Mouse (Mus musculus) large intestine, adult 2 months (tissue): Measurements from ENCODE around the gene A030003K21Rik. TPM values are rescaled to one million over a fixed set of nuclear protein-coding genes. Genes with fewer than 3 reads are reported as not detected.
"Not testable (repeated sequence)": the region's sequence is repeated elsewhere in the genome, so short reads cannot be mapped to it uniquely, and the experiment has no call there.

Source experiments
- DNase-seq: peaks from one replicate; pipeline ENCODE4 v3.0.0-alpha.2; 2012; ENCODE audit warnings: low read depth, low spot score
- WGBS: fragments of 180-500 bp; shearing (Covaris S2); methylation state at CpG from one replicate; pipeline ENCODE4 v1.1.7; 2018; 5-methylcytosine and 5-hydroxymethylcytosine counted together
- polyA plus RNA-seq: library from polyadenylated mRNA; depleted of rRNA; stranded (reverse); fragments of >200 nt; gene quantifications from 2 replicates; pipeline ENCODE4 v1.2.3, GENCODE M21; 2012; rRNA removed

The A030003K21Rik gene
- polyA plus RNA-seq, result not detected in 2 replicates

DNA sequence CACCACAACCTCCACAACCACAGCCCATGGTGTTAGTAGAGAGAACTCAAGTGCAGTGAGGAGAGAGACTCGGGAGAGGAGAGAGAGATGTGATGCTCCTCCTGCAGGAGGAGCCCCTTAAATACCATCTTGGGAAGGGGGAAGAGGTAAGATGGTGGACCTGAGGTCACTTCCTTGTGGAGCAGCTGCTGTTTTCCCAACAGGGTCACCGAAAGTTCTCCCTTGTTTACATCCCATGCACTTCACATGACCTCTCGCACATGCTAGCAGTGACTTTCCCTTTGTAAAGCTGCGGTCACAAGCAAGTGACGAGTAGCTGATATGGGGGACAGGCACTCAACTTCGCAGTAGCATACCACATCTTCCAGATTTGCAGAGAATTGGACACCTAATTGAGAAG is at the start of gene A030003K21Rik:
Gene A030003K21Rik, minus strand, starts transcription at position 94 of the 400 bp plus-strand sequence.
- WGBS, result no CpG with 5 or more reads among the region's 6 CpGs
- DNase-seq, result not testable (repeated sequence)

DNA sequence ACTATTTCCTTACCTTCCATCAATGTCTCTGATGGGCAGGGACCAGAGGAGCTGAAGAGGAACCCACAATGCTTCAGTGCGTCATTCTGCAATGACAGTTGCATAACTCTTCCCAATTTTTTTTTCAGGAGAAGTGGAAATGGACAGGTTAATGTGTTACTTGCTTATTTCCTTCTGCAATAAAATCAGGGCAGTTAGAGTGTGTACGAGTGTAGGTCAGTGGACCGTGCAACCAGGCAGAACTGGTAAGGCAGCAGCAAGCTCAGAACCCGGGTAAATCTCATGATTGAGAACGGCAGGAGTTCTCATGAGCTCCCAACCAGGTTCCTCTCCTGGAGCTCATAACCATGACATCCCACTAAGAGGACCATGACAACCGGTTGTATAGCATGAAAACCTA is 48.9 kb upstream of the A030003K21Rik start:
- WGBS, result 39% methylated on average over 6 of the region's 6 CpGs
- DNase-seq, result peak; percentile 69

GRCm38 (mm10) chr1:82991596-82991995 is 48.4 kb upstream of the A030003K21Rik start:
- DNase-seq, result no peak
- WGBS, result 70% methylated on average over 3 of the region's 3 CpGs

- peak; percentile 72 for DNase-seq
- 23% methylated on average over 4 of the region's 4 CpGs for WGBS
These were observed 47.9 kb upstream of the A030003K21Rik start for GRCm38 (mm10) chr1:82991062-82991461.

GRCm38 (mm10) chr1:82987530-82988198 is 44.5 kb upstream of the A030003K21Rik start:
- DNase-seq, result no peak
- 33% methylated on average over 4 of the region's 4 CpGs for WGBS

- WGBS, result 88% methylated on average over 6 of the region's 6 CpGs
- DNase-seq, result no peak
These were observed 43.5 kb upstream of the A030003K21Rik start for GRCm38 (mm10) chr1:82986738-82987137.

DNA sequence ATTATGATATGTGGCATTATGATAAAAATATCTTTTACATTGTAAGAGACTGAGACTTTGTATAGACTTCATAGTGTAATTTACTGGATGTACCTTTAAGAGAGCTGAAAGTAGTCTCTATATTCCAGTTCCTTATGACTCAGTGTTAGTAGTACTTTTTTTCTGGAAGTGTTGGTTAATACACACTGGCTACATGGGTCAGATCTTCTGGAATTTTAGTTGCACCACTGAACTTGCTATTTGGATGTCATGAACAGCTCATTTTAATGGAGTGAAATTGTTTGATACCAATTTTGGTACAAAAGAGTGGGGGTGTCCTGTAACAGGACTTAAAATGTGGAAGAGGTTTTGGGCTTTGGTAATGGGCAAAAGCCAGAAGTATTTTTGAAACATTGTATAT is 34.7 kb upstream of the A030003K21Rik start:
- DNase-seq, result no peak

DNA sequence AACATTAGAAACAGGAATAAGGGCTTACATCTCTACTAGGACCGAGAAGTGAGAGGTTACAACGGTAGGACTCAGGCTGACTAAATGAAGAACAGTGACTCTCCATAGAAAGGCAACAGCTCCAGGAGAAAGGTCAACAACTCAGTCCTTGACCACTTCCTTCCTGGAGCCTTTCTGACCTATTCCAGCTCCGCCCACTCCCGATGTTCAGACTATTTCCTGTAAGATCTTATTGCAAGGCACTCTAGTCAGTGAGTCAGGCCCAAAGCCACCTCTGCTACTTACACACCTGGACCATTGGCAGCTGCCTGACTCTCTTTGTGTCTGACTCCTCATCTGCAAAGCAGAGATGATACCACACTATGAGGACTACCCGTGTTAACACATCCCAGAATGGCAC is 32.6 kb upstream of the A030003K21Rik start:
- DNase-seq, result no peak
- WGBS, result 62% methylated on average over 5 of the region's 5 CpGs

GRCm38 (mm10) chr1:82974342-82974741 is 31.2 kb upstream of the A030003K21Rik start:
- no peak for DNase-seq
- 68% methylated on average over 9 of the region's 9 CpGs for WGBS

- no peak for DNase-seq
- WGBS, result 44% methylated on average over 6 of the region's 6 CpGs
These were observed 30.7 kb upstream of the A030003K21Rik start for GRCm38 (mm10) chr1:82973901-82974300.

DNA sequence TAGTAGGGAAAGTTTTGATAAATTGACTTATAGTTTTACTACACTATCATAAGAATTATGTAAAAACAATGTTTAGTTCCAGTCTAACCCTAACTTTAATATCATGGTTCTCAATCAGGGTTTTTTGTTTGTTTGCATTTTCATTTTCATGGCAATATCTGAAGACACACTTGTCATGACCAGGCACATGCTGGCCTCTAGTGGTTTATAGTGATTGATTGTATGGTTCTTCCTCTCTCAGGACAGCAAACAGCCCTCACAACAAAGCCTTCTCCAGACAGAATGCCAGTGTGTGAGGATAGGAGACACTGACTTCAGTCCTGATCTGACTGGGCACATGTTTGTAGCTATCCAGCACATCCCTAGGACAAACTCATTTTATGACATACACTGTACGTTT is 30.1 kb upstream of the A030003K21Rik start:
- DNase-seq, result no peak
- 75% methylated on average over 1 of the region's 1 CpGs for WGBS

GRCm38 (mm10) chr1:82972046-82972445 is 28.9 kb upstream of the A030003K21Rik start:
- 51% methylated on average over 4 of the region's 4 CpGs for WGBS
- DNase-seq, result no peak

- WGBS, result 63% methylated on average over 3 of the region's 3 CpGs
- no peak for DNase-seq
These were observed 23.2 kb upstream of the A030003K21Rik start for GRCm38 (mm10) chr1:82966413-82966812.

- DNase-seq, result no peak
- WGBS, result 84% methylated on average over 11 of the region's 11 CpGs
These were observed 16.7 kb upstream of the A030003K21Rik start, which contains the start of gene Gm47955 for GRCm38 (mm10) chr1:82959870-82960385. Gene Gm47955 (plus strand): TSS chr1:82960286.

DNA sequence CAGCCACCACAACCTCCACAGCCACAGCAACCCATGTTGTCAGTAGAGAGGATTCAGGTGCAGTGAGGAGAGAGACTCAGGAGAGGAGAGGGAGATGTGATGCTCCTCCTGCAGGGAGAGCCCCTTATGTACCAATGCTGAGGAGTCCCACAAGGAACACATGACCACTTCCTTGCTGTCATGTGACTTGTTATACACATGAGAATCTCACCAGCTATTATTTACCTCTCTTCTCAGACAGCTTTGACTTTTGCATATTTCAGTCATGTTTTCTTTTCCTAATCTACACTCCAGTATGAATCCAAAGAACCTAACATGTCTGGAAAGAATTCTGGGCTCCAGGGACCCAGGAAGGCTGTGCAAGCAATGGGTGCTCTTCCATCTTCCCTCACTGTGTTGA is 12.7 kb upstream of the A030003K21Rik start, which contains the start of gene Gm7544:
Gene Gm7544, minus strand, starts transcription at position 101 of the 400 bp plus-strand sequence.
- not testable (repeated sequence) for DNase-seq

- DNase-seq, result no peak
- WGBS, result 89% methylated on average over 2 of the region's 2 CpGs
These were observed 5.4 kb upstream of the A030003K21Rik start for GRCm38 (mm10) chr1:82948601-82949000.

- not testable (repeated sequence) for DNase-seq
- 100% methylated on average over 2 of the region's 2 CpGs for WGBS
These were observed 2.8 kb upstream of the A030003K21Rik start for GRCm38 (mm10) chr1:82946029-82946428.

GRCm38 (mm10) chr1:82942505-82942904 is 683 bp downstream of the A030003K21Rik start:
- WGBS, result 71% methylated on average over 2 of the region's 2 CpGs
- DNase-seq, result not testable (repeated sequence)

DNA sequence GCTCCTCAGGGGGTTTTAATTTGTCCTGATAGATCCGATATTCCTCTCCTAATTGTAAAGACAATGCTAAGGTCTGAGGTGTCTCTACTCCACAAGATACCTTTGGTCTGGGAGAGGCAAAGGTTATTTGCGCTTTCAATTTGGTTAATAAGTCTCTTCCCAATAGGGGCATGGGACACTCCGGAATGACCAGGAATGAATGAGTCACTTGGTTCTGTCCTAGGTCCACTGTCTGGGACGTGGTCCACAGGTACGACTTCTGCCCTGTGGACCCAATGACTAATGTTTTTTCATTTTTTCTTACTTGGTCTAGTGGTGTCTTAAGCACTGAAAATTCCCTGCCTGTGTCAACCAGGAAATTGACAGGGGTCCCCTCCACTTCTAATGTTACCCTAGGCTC is 4.5 kb downstream of the A030003K21Rik start:
- DNase-seq, result no peak
- 91% methylated on average over 5 of the region's 5 CpGs for WGBS

GRCm38 (mm10) chr1:82931326-82931725 is 11.9 kb downstream of the A030003K21Rik start, which contains the start of gene Gm6217:
Gene Gm6217 (minus strand): TSS chr1:82931399.
- WGBS, result no CpG with 5 or more reads among the region's 6 CpGs

GRCm38 (mm10) chr1:82930558-82930957 is 12.6 kb downstream of the A030003K21Rik start:
- DNase-seq, result not testable (repeated sequence)
- whole genome bisulfite sequencing, result 87% methylated on average over 3 of the region's 3 CpGs

More at GRCm38 (mm10) chr1:82931326-82931725, 11.9 kb downstream of the A030003K21Rik start, which contains the start of gene Gm6217:
- DNase-seq, result not testable (repeated sequence)
